Mouse (Mus musculus) midbrain, postnatal 0 days (tissue): Measurements from ENCODE around the gene Sf3a2. TPM values are rescaled to one million over a fixed set of nuclear protein-coding genes. Genes with fewer than 3 reads are reported as not detected.

Source experiments
- ATAC-seq: fragments of 200-750 bp; cut with Nextera tagmentation; 2 replicates; pipeline ENCODE4 v1.8.0; 2017; ENCODE audit warnings: moderate number of reproducible peaks, mild to moderate bottlenecking, moderate TSS enrichment, moderate library complexity; ENCODE audit not compliant: low FRiP score
- DNase-seq: peaks from one replicate; pipeline ENCODE4 v3.0.0-alpha.2; 2015; ENCODE audit warnings: low spot score
- H3K27ac ChIP-seq: fragments of 300-500 bp; sonication (generic); 2 replicates; pipeline ENCODE4 v1.5.1; 2014; ENCODE audit warnings: low read depth, mild to moderate bottlenecking, low read length, mixed read lengths
- H3K27me3 ChIP-seq: fragments of 300-500 bp; sonication (generic); 2 replicates; pipeline ENCODE4 v1.6.1; 2014; ENCODE audit warnings: low read length, control low read depth, mixed read lengths; ENCODE audit not compliant: insufficient read depth
- H3K36me3 ChIP-seq: fragments of 300-500 bp; sonication (generic); 2 replicates; pipeline ENCODE4 v1.6.1; 2014; ENCODE audit warnings: low read length, control low read depth, mixed read lengths; ENCODE audit not compliant: insufficient read depth
- H3K4me1 ChIP-seq: fragments of 300-500 bp; sonication (generic); 2 replicates; pipeline ENCODE4 v1.6.1; 2014; ENCODE audit warnings: mild to moderate bottlenecking, control low read depth, antibody characterized with exemption, low read length, mixed read lengths; ENCODE audit not compliant: insufficient read depth
- H3K4me2 ChIP-seq: fragments of 300-500 bp; sonication (generic); 2 replicates; pipeline ENCODE4 v1.6.1; 2014; ENCODE audit warnings: low read depth, mild to moderate bottlenecking, low read length, mixed read lengths; ENCODE audit not compliant: poor library complexity, severe bottlenecking
- H3K4me3 ChIP-seq: fragments of 300-500 bp; sonication (generic); 2 replicates; pipeline ENCODE4 v1.5.1; 2014; ENCODE audit warnings: low read depth, mild to moderate bottlenecking, low read length, moderate library complexity
- H3K9ac ChIP-seq: fragments of 300-500 bp; sonication (generic); replicated peaks from 2 replicates; pipeline ENCODE4 v1.6.1; 2014; ENCODE audit warnings: mild to moderate bottlenecking, low read length, moderate library complexity, mixed read lengths; ENCODE audit not compliant: poor library complexity, severe bottlenecking
- H3K9me3 ChIP-seq: fragments of 300-500 bp; sonication (generic); 2 replicates; pipeline ENCODE4 v1.6.1; 2016; ENCODE audit warnings: low read length, control low read depth
- CTCF ChIP-seq: IDR thresholded peaks from 2 replicates; pipeline ENCODE4 v1.5.1; 2016; ENCODE audit warnings: antibody characterized with exemption, mild to moderate bottlenecking
- WGBS: fragments of 180-500 bp; shearing (Covaris S2); extraction: QIAGEN DNeasy Blood & Tissue Kit; methylation state at CpG from one replicate; pipeline ENCODE4 v1.1.7; 2014; 5-methylcytosine and 5-hydroxymethylcytosine counted together
- microRNA counts: library from miRNA; unstranded; fragments of <30 nt; microRNA quantifications from one replicate; lab custom pipeline; 2015
- microRNA-seq: library from miRNA; unstranded; fragments of <30 nt; microRNA quantifications from one replicate; pipeline ENCODE4, GENCODE M21; 2016; ENCODE audit warnings: borderline number of aligned reads
- polyA plus RNA-seq: library from polyadenylated mRNA; unstranded; fragments of >200 nt; fragmentation: Nextera tagmentation; extraction: Ambion mirVana; gene quantifications from 2 replicates; pipeline ENCODE4 v1.2.1, GENCODE M21; 2015
- total RNA-seq: library from RNA; depleted of rRNA; stranded (reverse); fragments of >200 nt; gene quantifications from 2 replicates; pipeline ENCODE4 v1.2.3, GENCODE M21; 2014; rRNA removed

The Sf3a2 gene
- total and polyA plus RNA-seq, 2 experiments from 2014 or later = 18.3 to 64.3 TPM

DNA sequence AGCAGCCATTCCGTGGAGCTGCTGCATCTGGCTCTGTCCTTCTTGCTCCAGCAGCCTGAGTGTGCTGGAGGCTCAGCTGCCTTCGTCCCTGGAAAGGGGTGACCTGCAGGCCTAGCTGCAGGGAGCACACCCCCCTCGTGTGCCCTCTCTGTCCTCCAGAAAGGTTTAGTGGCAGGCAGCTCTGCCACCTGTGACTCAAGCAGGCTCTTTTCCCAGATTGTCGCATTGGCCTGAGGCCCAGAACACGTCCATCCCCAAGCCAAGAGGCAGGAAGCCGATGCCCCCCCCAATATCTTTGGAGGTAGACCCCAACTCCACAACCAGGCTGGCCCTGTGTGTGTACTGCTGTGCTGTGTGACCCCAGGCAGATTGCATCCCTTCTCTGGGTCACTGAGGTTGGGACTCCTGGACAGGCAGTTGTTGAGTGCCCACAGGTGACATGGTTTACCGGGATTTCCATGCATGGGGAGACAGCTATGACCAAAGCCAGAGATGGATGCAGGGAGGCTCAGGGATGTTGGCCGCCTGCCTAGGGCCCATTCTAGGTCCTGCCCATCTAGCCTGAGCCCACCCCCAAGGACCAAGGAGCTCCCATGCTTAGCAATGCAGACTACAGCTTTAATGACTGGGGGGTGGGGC, 47.2 kb downstream of the Sf3a2 start:
- no peak overlapping the region for H3K4me3 ChIP-seq
- no peaks in the 10 kb centered on the region for H3K9me3 ChIP-seq
- WGBS = 51% methylated on average over 8 of the region's 8 CpGs
- DNase-seq (no peak), ATAC-seq (no peak)
- H3K9ac ChIP-seq = no peak overlapping the region
- H3K27me3 ChIP-seq = peaks cover 7% of the 10 kb centered on the region; the same call in 1 of the 2 replicates
- no peak for TF ChIP-seq CTCF
- H3K36me3 ChIP-seq = 0 out of 2 replicates have a peak, but pooled peaks cover 2% of the 10 kb centered on the region
- H3K4me2 ChIP-seq = no peak overlapping the region
- H3K4me1 ChIP-seq = no peaks in the 10 kb centered on the region
- no peak overlapping the region for H3K27ac ChIP-seq

DNA sequence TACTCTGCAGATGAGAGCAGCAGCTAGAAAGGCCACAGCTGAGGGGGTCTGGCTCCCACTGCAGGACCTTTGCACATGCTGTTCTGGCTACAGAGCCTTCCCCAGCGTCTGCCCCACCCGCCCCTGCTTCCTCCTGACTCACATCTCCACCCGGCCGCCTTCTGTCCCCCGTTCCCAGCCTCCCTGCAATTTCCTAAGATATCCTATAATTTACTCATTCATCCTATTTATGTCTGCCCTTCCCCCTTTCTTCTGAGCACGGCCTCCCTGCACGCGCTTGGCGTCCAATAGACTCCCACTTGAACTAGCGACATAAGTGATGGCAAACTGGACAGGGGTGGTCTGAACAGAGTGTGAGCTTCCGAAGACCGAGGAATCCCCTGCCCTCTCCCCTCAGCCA, 47.7 kb downstream of the Sf3a2 start:
- Histone ChIP-seq H3K4me2 (no peak overlapping the region), H3K4me3 (no peak overlapping the region), H3K9ac (no peak overlapping the region), H3K9me3 (no peaks in the 10 kb centered on the region), H3K36me3 (0 out of 2 replicates have a peak, but pooled peaks cover 2% of the 10 kb centered on the region), H3K27ac (no peak overlapping the region), H3K27me3 (peaks cover 7% of the 10 kb centered on the region; the same call in 1 of the 2 replicates), H3K4me1 (no peaks in the 10 kb centered on the region)
- 80% methylated on average over 12 of the region's 12 CpGs for WGBS
- no peak for DNase-seq
- ATAC-seq = no peak
- no peak for TF ChIP-seq CTCF

DNA sequence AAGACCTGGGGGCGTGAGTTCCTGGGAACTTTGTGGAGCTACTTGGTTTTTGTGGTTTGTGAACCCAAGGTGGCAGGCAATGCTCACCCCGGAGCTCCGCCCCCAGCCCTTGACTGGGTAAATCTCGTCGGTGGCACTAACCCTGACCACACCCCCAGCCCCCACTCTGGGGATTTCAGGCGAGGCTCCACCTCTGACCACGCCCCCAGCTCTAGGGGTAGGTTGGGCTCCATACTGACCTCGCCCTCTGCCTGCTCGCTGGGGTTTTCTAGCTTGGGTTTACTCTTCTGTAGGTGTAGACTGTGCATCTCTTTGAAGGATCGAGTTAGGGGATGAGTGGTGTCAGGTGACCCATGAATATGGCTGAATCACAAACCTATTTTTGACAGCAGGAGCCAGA, 50.6 kb downstream of the Sf3a2 start:
- no peaks in the 10 kb centered on the region for H3K9me3 ChIP-seq
- no peaks in the 10 kb centered on the region for H3K4me1 ChIP-seq
- H3K36me3 ChIP-seq = peaks cover 22% of the 10 kb centered on the region
- no peak overlapping the region for H3K9ac ChIP-seq
- 18% methylated on average over 10 of the region's 10 CpGs for WGBS
- ATAC-seq (no peak), DNase-seq (no peak)
- 0 out of 2 replicates have a peak, but pooled peaks cover 7% of the 10 kb centered on the region for H3K27me3 ChIP-seq
- no peak overlapping the region for H3K4me2 ChIP-seq
- no peak overlapping the region for H3K4me3 ChIP-seq
- H3K27ac ChIP-seq = no peak overlapping the region
- no peak for TF ChIP-seq CTCF

MicroRNA genes within 50 kb of the gene (microRNA counts, 519-probe panel; counts per million panel counts)
- microRNA mmu-miR-1982 (lab: Ali Mortazavi, UCI) = 528 counts per million, percentile 58 among the panel's probes with 10 or more counts

Small RNAs within 50 kb of the gene (microRNA-seq; reads per million reads assigned to microRNA genes)
- 7.4 reads per million, percentile 15 among the genes with 10 or more reads in this experiment for gene Mir1982

Other genes starting within 250 kb of the Sf3a2 start
- gene Rexo1, start 236.6 kb upstream of the Sf3a2 start, total RNA-seq = 34.2 and 52.6 TPM in 2 replicates
- 26.1 and 29.8 TPM in 2 replicates for gene Rexo1, start 236.6 kb upstream of the Sf3a2 start, polyA plus RNA-seq
- 13.7 and 18.1 TPM in 2 replicates for gene Klf16, start 220.9 kb upstream of the Sf3a2 start, total RNA-seq
- gene Klf16, start 220.9 kb upstream of the Sf3a2 start, polyA plus RNA-seq = 7.7 and 8.3 TPM in 2 replicates
- 264 and 275 TPM in 2 replicates for gene Abhd17a, start 207.9 kb upstream of the Sf3a2 start, total RNA-seq
- gene Abhd17a, start 207.9 kb upstream of the Sf3a2 start, polyA plus RNA-seq = 152 and 157 TPM in 2 replicates
- 27.8 and 32.4 TPM in 2 replicates for gene Scamp4, start 195.3 kb upstream of the Sf3a2 start, total RNA-seq
- gene Scamp4, start 195.3 kb upstream of the Sf3a2 start, polyA plus RNA-seq = 73.1 and 76.9 TPM in 2 replicates
- 4.0 and 6.2 TPM in 2 replicates for gene Adat3, start 195.3 kb upstream of the Sf3a2 start, total RNA-seq
- 4.6 and 4.9 TPM in 2 replicates for gene Adat3, start 195.3 kb upstream of the Sf3a2 start, polyA plus RNA-seq
- gene Gm49322, start 192.2 kb upstream of the Sf3a2 start, total RNA-seq = 2.0 and 2.7 TPM in 2 replicates
- 1.7 and 1.8 TPM in 2 replicates for gene Gm49322, start 192.2 kb upstream of the Sf3a2 start, polyA plus RNA-seq
- 124 and 146 TPM in 2 replicates for gene Csnk1g2, start 175.4 kb upstream of the Sf3a2 start, total RNA-seq
- gene Csnk1g2, start 175.4 kb upstream of the Sf3a2 start, polyA plus RNA-seq = 90.5 and 93.3 TPM in 2 replicates
- 168 and 215 TPM in 2 replicates for gene Btbd2, start 141.1 kb upstream of the Sf3a2 start, total RNA-seq
- 71.6 and 80.4 TPM in 2 replicates for gene Btbd2, start 141.1 kb upstream of the Sf3a2 start, polyA plus RNA-seq
- gene Mknk2, start 120.1 kb upstream of the Sf3a2 start, total RNA-seq = 74.6 and 74.7 TPM in 2 replicates
- gene Mknk2, start 120.1 kb upstream of the Sf3a2 start, polyA plus RNA-seq = 35.3 and 36.0 TPM in 2 replicates
- gene Mob3a, start 96.2 kb upstream of the Sf3a2 start, total RNA-seq = 66.6 and 75.1 TPM in 2 replicates
- gene Mob3a, start 96.2 kb upstream of the Sf3a2 start, polyA plus RNA-seq = 44.9 and 48.5 TPM in 2 replicates
- 26.3 and 48.0 TPM in 2 replicates for gene Izumo4, start 96.0 kb upstream of the Sf3a2 start, total RNA-seq
- gene Izumo4, start 96.0 kb upstream of the Sf3a2 start, polyA plus RNA-seq = 44.0 and 47.4 TPM in 2 replicates
- gene Ap3d1, start 55.9 kb upstream of the Sf3a2 start, total RNA-seq = 182 and 183 TPM in 2 replicates
- 95.4 and 105 TPM in 2 replicates for gene Ap3d1, start 55.9 kb upstream of the Sf3a2 start, polyA plus RNA-seq
- 23.8 and 34.4 TPM in 2 replicates for gene Dot1l, start 43.0 kb upstream of the Sf3a2 start, total RNA-seq
- gene Dot1l, start 43.0 kb upstream of the Sf3a2 start, polyA plus RNA-seq = 9.9 and 13.4 TPM in 2 replicates
- gene Plekhj1, start 428 bp downstream of the Sf3a2 start, total RNA-seq = 68.0 and 88.1 TPM in 2 replicates
- gene Plekhj1, start 428 bp downstream of the Sf3a2 start, polyA plus RNA-seq = 94.1 and 103 TPM in 2 replicates
- 0.82 and 2.9 TPM in 2 replicates for gene Amh, start 7.0 kb downstream of the Sf3a2 start, total RNA-seq
- gene Amh, start 7.0 kb downstream of the Sf3a2 start, polyA plus RNA-seq = not detected in 2 replicates
- gene Jsrp1, start 15.3 kb downstream of the Sf3a2 start, total RNA-seq = not detected in 2 replicates
- 0.83 and 1.1 TPM in 2 replicates for gene Jsrp1, start 15.3 kb downstream of the Sf3a2 start, polyA plus RNA-seq
- gene Oaz1, start 28.5 kb downstream of the Sf3a2 start, total RNA-seq = 863 and 928 TPM in 2 replicates
- 1,039 and 1,193 TPM in 2 replicates for gene Oaz1, start 28.5 kb downstream of the Sf3a2 start, polyA plus RNA-seq
- 39.3 and 61.0 TPM in 2 replicates for gene Lingo3, start 45.8 kb downstream of the Sf3a2 start, total RNA-seq
- gene Lingo3, start 45.8 kb downstream of the Sf3a2 start, polyA plus RNA-seq = 24.4 and 26.8 TPM in 2 replicates
- 136 and 249 TPM in 2 replicates for gene Lsm7, start 57.0 kb downstream of the Sf3a2 start, total RNA-seq
- gene Lsm7, start 57.0 kb downstream of the Sf3a2 start, polyA plus RNA-seq = 292 and 299 TPM in 2 replicates
- gene Sppl2b, start 57.1 kb downstream of the Sf3a2 start, total RNA-seq = 116 and 132 TPM in 2 replicates
- gene Sppl2b, start 57.1 kb downstream of the Sf3a2 start, polyA plus RNA-seq = 78.6 and 86.2 TPM in 2 replicates
- gene Tmprss9, start 73.7 kb downstream of the Sf3a2 start, total RNA-seq = 0.09 and 0.11 TPM in 2 replicates
- 0.27 and 0.31 TPM in 2 replicates for gene Tmprss9, start 73.7 kb downstream of the Sf3a2 start, polyA plus RNA-seq
- gene Timm13, start 102.8 kb downstream of the Sf3a2 start, total RNA-seq = 153 and 267 TPM in 2 replicates
- gene Timm13, start 102.8 kb downstream of the Sf3a2 start, polyA plus RNA-seq = 362 and 384 TPM in 2 replicates
- 40.2 and 47.3 TPM in 2 replicates for gene Lmnb2, start 120.0 kb downstream of the Sf3a2 start, total RNA-seq
- gene Lmnb2, start 120.0 kb downstream of the Sf3a2 start, polyA plus RNA-seq = 22.6 and 22.7 TPM in 2 replicates
- 3.5 and 7.3 TPM in 2 replicates for gene Gadd45b, start 131.9 kb downstream of the Sf3a2 start, total RNA-seq
- gene Gadd45b, start 131.9 kb downstream of the Sf3a2 start, polyA plus RNA-seq = 5.0 and 6.4 TPM in 2 replicates
- 27.6 and 40.7 TPM in 2 replicates for gene Gng7, start 216.7 kb downstream of the Sf3a2 start, total RNA-seq
- gene Gng7, start 216.7 kb downstream of the Sf3a2 start, polyA plus RNA-seq = 29.5 and 29.9 TPM in 2 replicates
- 104 and 119 TPM in 2 replicates for gene Diras1, start 227.5 kb downstream of the Sf3a2 start, total RNA-seq
- 95.2 and 98.3 TPM in 2 replicates for gene Diras1, start 227.5 kb downstream of the Sf3a2 start, polyA plus RNA-seq
- gene Slc39a3, start 239.2 kb downstream of the Sf3a2 start, total RNA-seq = 115 and 122 TPM in 2 replicates
- 50.2 and 54.7 TPM in 2 replicates for gene Slc39a3, start 239.2 kb downstream of the Sf3a2 start, polyA plus RNA-seq